Mouse (Mus musculus): ENCODE results near the gene Egflam.

Egflam gene

GRCm38 (mm10) chr15:7173776-7174175 is 224.4 kb downstream of the Egflam start:
- no peak for DNase-seq (ENCODE audit: low spot score)

GRCm38 (mm10) chr15:7173346-7173745 is 224.8 kb downstream of the Egflam start:
- DNase-seq (ENCODE audit: low spot score), result no peak

GRCm38 (mm10) chr15:7172875-7173274 is 225.3 kb downstream of the Egflam start:
- DNase-seq (ENCODE audit: low spot score), result no peak

- peak; percentile 82 for DNase-seq (ENCODE audit: low spot score)
Measured at GRCm38 (mm10) chr15:7167906-7168532, 230.2 kb downstream of the Egflam start.

- DNase-seq (ENCODE audit: low spot score), result no peak
Measured at GRCm38 (mm10) chr15:7167238-7167905, 230.8 kb downstream of the Egflam start.

GRCm38 (mm10) chr15:7166735-7167134 is 231.5 kb downstream of the Egflam start:
- DNase-seq (ENCODE audit: low spot score), result no peak

- no peak for DNase-seq (ENCODE audit: low spot score)
Measured at GRCm38 (mm10) chr15:7163851-7164250, 234.3 kb downstream of the Egflam start.

GRCm38 (mm10) chr15:7160321-7160720 is 237.9 kb downstream of the Egflam start:
- DNase-seq (ENCODE audit: low spot score), result no peak

GRCm38 (mm10) chr15:7159869-7160268 is 238.3 kb downstream of the Egflam start:
- DNase-seq (ENCODE audit: low spot score), result no peak

- no peak for DNase-seq (ENCODE audit: low spot score)
Measured at GRCm38 (mm10) chr15:7157658-7158057, 240.5 kb downstream of the Egflam start.

Measured in embryo, embryonic 10 days (tissue).